Mouse (Mus musculus) small intestine, adult 10 weeks (tissue): ENCODE measurements around the gene Rhox9. TPM values are rescaled to one million over a fixed set of nuclear protein-coding genes. Genes with fewer than 3 reads are reported as not detected.

Experiments
- polyA plus RNA-seq: library from polyadenylated mRNA; stranded (reverse); fragments of 350-450 nt; fragmentation: Illumina TruSeq; extraction: RNeasy Lipid Tissue Mini Kit (QIAGEN cat#74804); gene quantifications from one replicate; pipeline ENCODE4 v1.2.3, GENCODE M21; 2014; ENCODE audit warnings: low replicate concordance

The Rhox9 gene
- not detected for polyA plus RNA-seq

GRCm38 (mm10) chrX:37901670-37902069, at the start of gene Rhox9:
Rhox9 (minus strand) TSS chrX:37901770.

GRCm38 (mm10) chrX:37897132-37897531, 4.4 kb downstream of the Rhox9 start, which contains the start of gene Rhox7b:
Rhox7b (minus strand) TSS chrX:37897232.

DNA sequence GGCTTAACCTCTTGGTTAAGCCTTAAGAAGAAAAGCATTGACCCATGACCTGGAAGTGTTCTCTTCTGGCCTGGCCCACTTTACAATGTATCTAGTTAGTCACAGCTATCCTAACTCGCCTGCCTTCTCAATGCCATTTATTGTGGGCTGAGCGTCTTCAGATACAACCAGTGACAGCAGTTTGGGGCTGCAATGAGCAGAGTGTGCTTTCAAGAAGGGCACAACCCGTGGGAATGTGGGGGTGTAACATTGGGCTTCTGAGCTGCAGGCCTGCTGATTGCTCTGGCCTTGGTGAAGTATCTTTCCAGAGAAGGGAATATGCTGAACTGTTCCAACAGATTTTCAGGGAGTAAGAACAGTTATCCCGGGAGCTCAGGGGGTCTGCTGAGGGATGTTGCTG, 22.7 kb downstream of the Rhox9 start, which contains the start of gene Rhox8:
Gene Rhox8 (minus strand): TSS at position 101 of the 400 bp plus-strand sequence.

Other genes with a start within 250 kb of the Rhox9 start
- not detected for gene Rhox3h, start 233.0 kb downstream of the Rhox9 start, polyA plus RNA-seq
- not detected for gene Rhox2h, start 228.5 kb downstream of the Rhox9 start, polyA plus RNA-seq
- not detected for gene Rhox5, start 96.9 kb downstream of the Rhox9 start, polyA plus RNA-seq
- not detected for gene Rhox6, start 74.9 kb downstream of the Rhox9 start, polyA plus RNA-seq
- gene Rhox7a, start 70.1 kb downstream of the Rhox9 start, polyA plus RNA-seq = not detected
- gene Rhox8, start 22.8 kb downstream of the Rhox9 start, polyA plus RNA-seq = not detected
- not detected for gene Rhox7b, start 4.5 kb downstream of the Rhox9 start, polyA plus RNA-seq
- gene Btg1-ps1, start 117.0 kb upstream of the Rhox9 start, polyA plus RNA-seq = not detected
- not detected for gene Btg1-ps2, start 141.3 kb upstream of the Rhox9 start, polyA plus RNA-seq
- gene Rhox10, start 164.7 kb upstream of the Rhox9 start, polyA plus RNA-seq = not detected
- gene Rhox11, start 183.4 kb upstream of the Rhox9 start, polyA plus RNA-seq = not detected
- not detected for gene Rhox12, start 209.1 kb upstream of the Rhox9 start, polyA plus RNA-seq
- not detected for gene Rhox13, start 219.4 kb upstream of the Rhox9 start, polyA plus RNA-seq